Mouse (Mus musculus) small intestine, adult 2 months (tissue): ENCODE measurements around the gene Lrig1.

Experiments used
- CTCF ChIP-seq: fragments of 200-500 bp; IDR thresholded peaks from 2 replicates; pipeline ENCODE4 v1.5.1; 2012; ENCODE audit warnings: low read depth, mild to moderate bottlenecking, control low read depth, inconsistent platforms, low read length, moderate library complexity, mixed read lengths; ENCODE audit not compliant: insufficient replicate concordance, insufficient read length; ENCODE audit errors: extremely low read depth
- POLR2A ChIP-seq: fragments of 200-500 bp; IDR thresholded peaks from 2 replicates; pipeline ENCODE4 v1.6.1; 2012; ENCODE audit warnings: low read depth, mild to moderate bottlenecking, control low read depth, inconsistent platforms, low read length, moderate library complexity

GRCm38 (mm10) chr6:94620287-94620686 lies 79.7 kb downstream of the Lrig1 start:
- TF ChIP-seq CTCF (no peak), POLR2A (no peak)
